Comparison of ENCODE assay signal across 8 mouse cellular contexts in genomic region chr14:118131931-118132641, GRCm38 (mm10). TPM values are rescaled to one million over a fixed set of nuclear protein-coding genes. Genes with fewer than 3 reads are reported as not detected.
DNase-seq lines count a peak whose midpoint lies in the region; ATAC-seq and TF ChIP-seq lines count a peak whose summit lies in the region.

No protein-coding gene starts in this region.

- peaks cover 5% of the 10 kb centered on the region; the same call in 1 of the 2 replicates for H3K4me1 ChIP-seq in kidney, adult 2 months (ENCODE audit: control insufficient read depth, insufficient read depth, low read length)
- H3K4me1 ChIP-seq in intestine, embryonic 14.5 days (replicated peaks; ENCODE audit: control insufficient read depth, insufficient read depth, low read length), result peaks cover 12% of the 10 kb centered on the region
- peaks cover 11% of the 10 kb centered on the region for H3K4me1 ChIP-seq in midbrain, embryonic 16.5 days (ENCODE audit: control insufficient read depth, insufficient read depth, low read length)

- no peaks in the 10 kb centered on the region for H3K27me3 ChIP-seq in kidney, adult 2 months (replicated peaks; ENCODE audit: control insufficient read depth, insufficient read depth, low read length)
- no peaks in the 10 kb centered on the region for H3K27me3 ChIP-seq in intestine, embryonic 14.5 days (replicated peaks; ENCODE audit: control insufficient read depth, insufficient read depth, low read length)
- no peaks in the 10 kb centered on the region for H3K27me3 ChIP-seq in midbrain, embryonic 16.5 days (ENCODE audit: control insufficient read depth, insufficient read depth, low read depth, low read length)

- peak overlapping the region; percentile 79 for H3K4me2 ChIP-seq in intestine, embryonic 14.5 days (ENCODE audit: low read length)
- H3K4me2 ChIP-seq in midbrain, embryonic 16.5 days (ENCODE audit: low read length), result peak overlapping the region; percentile 93

- no peak for TF ChIP-seq POLR2A in kidney, adult 2 months (IDR thresholded peaks at IDR 0.05; ENCODE audit: low read depth, low read length)

- no peaks in the 10 kb centered on the region for H3K36me3 ChIP-seq in kidney, adult 2 months (ENCODE audit: control insufficient read depth, insufficient read depth, low read length)
- peaks cover 23% of the 10 kb centered on the region for H3K36me3 ChIP-seq in intestine, embryonic 14.5 days (ENCODE audit: control insufficient read depth, insufficient read depth, low read length)
- H3K36me3 ChIP-seq in midbrain, embryonic 16.5 days (ENCODE audit: control insufficient read depth, insufficient read depth, low read length), result no peaks in the 10 kb centered on the region

- peak overlapping the region; percentile 73 for H3K9ac ChIP-seq in intestine, embryonic 14.5 days (ENCODE audit: low read length)
- peak overlapping the region; percentile 83 for H3K9ac ChIP-seq in midbrain, embryonic 16.5 days (ENCODE audit: low read depth, low read length)

- ATAC-seq in intestine, embryonic 14.5 days (replicated peaks; ENCODE audit: low FRiP score, low TSS enrichment, low read depth), result peak; percentile 16; the same call in 1 of the 2 replicates
- ATAC-seq in midbrain, embryonic 16.5 days, result peak; percentile 23
- ATAC-seq in frontal cortex, adult (ENCODE audit: low TSS enrichment), result no peak
- no peak for ATAC-seq in erythroid progenitor cell, adult 5-6 weeks (replicated peaks; ENCODE audit: low FRiP score, poor library complexity, severe bottlenecking)

- no peak for TF ChIP-seq CTCF in kidney, adult 2 months (conservative IDR thresholded peaks at IDR 0.05; ENCODE audit: insufficient read depth, insufficient read length, low read depth, low read length)

- no peak overlapping the region for H3K27ac ChIP-seq in kidney, adult 2 months (ENCODE audit: insufficient read depth, low read depth, low read length)
- H3K27ac ChIP-seq in intestine, embryonic 14.5 days (ENCODE audit: low read depth), result no peak overlapping the region; the same call in 1 of the 2 replicates
- peak overlapping the region; percentile 60 for H3K27ac ChIP-seq in midbrain, embryonic 16.5 days (ENCODE audit: low read length)

- no peak for DNase-seq in kidney, adult 2 months
- no peak for DNase-seq in kidney, postnatal 25 days
- DNase-seq in brain, adult 2 months (ENCODE audit: low read depth, low spot score), result peak; percentile 16
- DNase-seq in intestine, embryonic 14.5 days (ENCODE audit: low spot score), result no peak
- no peak for DNase-seq in layer of hippocampus, postnatal 14 days (ENCODE audit: low spot score in 2 of 2)

- H3K4me3 ChIP-seq in kidney, adult 2 months (ENCODE audit: insufficient read depth, low read depth, low read length), result peak overlapping the region; percentile 93
- H3K4me3 ChIP-seq in intestine, embryonic 14.5 days (ENCODE audit: low read depth, low read length), result peak overlapping the region; percentile 68
- peak overlapping the region; percentile 71 for H3K4me3 ChIP-seq in midbrain, embryonic 16.5 days (ENCODE audit: low read depth, low read length)

- WGBS in kidney, adult 2 months, result 9% methylated on average over 21 of the region's 21 CpGs
- 11% methylated on average over 21 of the region's 21 CpGs for whole genome bisulfite sequencing in intestine, embryonic 14.5 days
- WGBS in midbrain, embryonic 16.5 days, result 14% methylated on average over 21 of the region's 21 CpGs

- no peaks in the 10 kb centered on the region for H3K9me3 ChIP-seq in intestine, embryonic 14.5 days (ENCODE audit: control insufficient read depth, low read length)
- no peaks in the 10 kb centered on the region for H3K9me3 ChIP-seq in midbrain, embryonic 16.5 days (replicated peaks; ENCODE audit: control insufficient read depth, low read length, poor library complexity, severe bottlenecking)

RNA-seq across cellular contexts. Expression of gene Tgds, which starts 0.5 kb away (rescaled TPM):
- polyA plus RNA-seq in kidney, adult 2 months (2012; rRNA removed), result 14.1 and 15.9 TPM in 2 replicates
- polyA plus RNA-seq in intestine, embryonic 14.5 days (2014; fragmentation: Nextera tagmentation; extraction: Ambion mirVana), result 32.9 and 34.3 TPM in 2 replicates
- 15.2 and 16.4 TPM in 2 replicates for polyA plus RNA-seq in midbrain, embryonic 16.5 days (2015; fragmentation: Nextera tagmentation; extraction: Ambion mirVana)
- 10 to 100 TPM; 11.0 to 11.3 TPM for total RNA-seq in layer of hippocampus, postnatal 14 days (2021)
- 7.1 and 10.8 TPM in 2 replicates for total RNA-seq in erythroid progenitor cell, adult 5-6 weeks (2015; ENCODE audit: low replicate concordance)
- total RNA-seq in erythroid progenitor cell, adult 5-6 weeks (2017; ENCODE audit: low replicate concordance), result 1.5 and 2.4 TPM in 2 replicates

RNA-seq across cellular contexts. Expression of gene Gpr180, which starts 4.9 kb away (rescaled TPM):
- polyA plus RNA-seq in kidney, adult 2 months (2012; rRNA removed), result 34.6 and 36.7 TPM in 2 replicates
- 52.2 and 54.4 TPM in 2 replicates for polyA plus RNA-seq in intestine, embryonic 14.5 days (2014; fragmentation: Nextera tagmentation; extraction: Ambion mirVana)
- 40.4 and 41.5 TPM in 2 replicates for polyA plus RNA-seq in midbrain, embryonic 16.5 days (2015; fragmentation: Nextera tagmentation; extraction: Ambion mirVana)
- total RNA-seq in layer of hippocampus, postnatal 14 days (2021), result 10 to 100 TPM; 26.4 to 26.5 TPM
- total RNA-seq in erythroid progenitor cell, adult 5-6 weeks (2015; ENCODE audit: low replicate concordance), result 1.1 and 2.5 TPM in 2 replicates
- 1.7 TPM in 1 of 2 replicates, not detected in the other for total RNA-seq in erythroid progenitor cell, adult 5-6 weeks (2017; ENCODE audit: low replicate concordance)

Comparison
In these comparisons a context has a peak if more than half of its experiments do, and no peak if none do; other contexts are left out.
1. ATAC-seq: peak in intestine, embryonic 14.5 days (single experiment) and midbrain, embryonic 16.5 days (single experiment); none in frontal cortex, adult (single experiment) and erythroid progenitor cell, adult 5-6 weeks (single experiment).
2. Peak in every context shown above with its lines, with median percentiles within 50 percentile points of each other: H3K4me3 ChIP-seq.